Mouse (Mus musculus) liver, postnatal 0 days (tissue): ENCODE measurements around the gene Bcdin3d.

Experiments
- CTCF ChIP-seq: sonication (generic); IDR thresholded peaks from 2 replicates; pipeline ENCODE4 v1.5.1; 2016; ENCODE audit warnings: antibody characterized with exemption, low read depth
- EP300 ChIP-seq: IDR thresholded peaks from 2 replicates; pipeline ENCODE4 v1.6.1; 2016; ENCODE audit warnings: antibody characterized with exemption, low read depth, mild to moderate bottlenecking

DNA sequence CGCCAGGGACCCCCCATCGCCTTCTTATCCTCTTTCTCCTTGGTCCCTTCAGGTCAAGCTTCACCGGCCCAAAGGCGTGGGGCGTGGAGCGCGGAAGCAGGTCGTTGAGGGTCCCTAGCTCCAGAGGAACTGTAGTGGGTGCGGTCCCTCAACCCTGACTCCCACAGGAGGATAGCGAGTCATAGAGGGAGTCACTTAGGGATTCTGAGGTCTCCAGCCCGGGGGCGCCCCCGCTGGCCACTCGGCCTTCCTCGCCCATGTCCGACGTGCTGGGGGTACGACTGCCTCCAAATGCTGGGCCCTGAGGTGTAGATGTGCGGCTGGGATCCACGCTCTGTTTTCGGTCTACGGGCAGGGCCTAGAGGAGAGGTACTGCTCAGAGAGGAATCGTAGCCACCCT lies 52.0 kb downstream of the Bcdin3d start:
- TF ChIP-seq CTCF (no peak), EP300 (no peak)
